Mouse (Mus musculus) kidney, embryonic 15.5 days (tissue): ENCODE data around the gene Rxfp3. TPM values are rescaled to one million over a fixed set of nuclear protein-coding genes. Genes with fewer than 3 reads are reported as not detected.

ENCODE experiments used
- ATAC-seq: fragments of 200-750 bp; cut with Nextera tagmentation; replicated peaks from 2 replicates; pipeline ENCODE4 v1.8.0; 2017; ENCODE audit warnings: moderate TSS enrichment; ENCODE audit not compliant: low FRiP score
- H3K27ac ChIP-seq: fragments of 300-500 bp; sonication (generic); 2 replicates; pipeline ENCODE4 v1.5.1; 2015; ENCODE audit warnings: mild to moderate bottlenecking, inconsistent platforms
- H3K27me3 ChIP-seq: fragments of 300-500 bp; sonication (generic); 2 replicates; pipeline ENCODE4 v1.6.1; 2015; ENCODE audit warnings: inconsistent platforms
- H3K36me3 ChIP-seq: fragments of 300-500 bp; sonication (generic); 2 replicates; pipeline ENCODE4 v1.6.1; 2015; ENCODE audit warnings: inconsistent platforms
- H3K4me1 ChIP-seq: fragments of 300-500 bp; sonication (generic); 2 replicates; pipeline ENCODE4 v1.6.1; 2015; ENCODE audit warnings: inconsistent platforms
- H3K4me2 ChIP-seq: fragments of 300-500 bp; sonication (generic); 2 replicates; pipeline ENCODE4 v1.6.1; 2015; ENCODE audit warnings: moderate library complexity, mild to moderate bottlenecking, inconsistent platforms
- H3K4me3 ChIP-seq: fragments of 300-500 bp; sonication (generic); replicated peaks from 2 replicates; pipeline ENCODE4 v1.5.1; 2015; ENCODE audit warnings: mild to moderate bottlenecking, inconsistent platforms
- H3K9ac ChIP-seq: fragments of 300-500 bp; sonication (generic); 2 replicates; pipeline ENCODE4 v1.6.1; 2015; ENCODE audit warnings: mild to moderate bottlenecking, inconsistent platforms
- H3K9me3 ChIP-seq: fragments of 300-500 bp; sonication (generic); replicated peaks from 2 replicates; pipeline ENCODE4 v1.6.1; 2016; ENCODE audit warnings: inconsistent platforms
- WGBS: fragments of 180-500 bp; shearing (Covaris S2); methylation state at CpG from one replicate; pipeline ENCODE4 v1.1.7; 2015; ENCODE audit warnings: mixed read lengths; 5-methylcytosine and 5-hydroxymethylcytosine counted together
- polyA plus RNA-seq: library from polyadenylated mRNA; unstranded; fragments of >200 nt; fragmentation: Nextera tagmentation; extraction: Ambion mirVana; gene quantifications from 2 replicates; pipeline ENCODE4 v1.2.1, GENCODE M21; 2015

The Rxfp3 gene
- polyA plus RNA-seq, 1 experiment from 2014 or later = 0.39 TPM

DNA sequence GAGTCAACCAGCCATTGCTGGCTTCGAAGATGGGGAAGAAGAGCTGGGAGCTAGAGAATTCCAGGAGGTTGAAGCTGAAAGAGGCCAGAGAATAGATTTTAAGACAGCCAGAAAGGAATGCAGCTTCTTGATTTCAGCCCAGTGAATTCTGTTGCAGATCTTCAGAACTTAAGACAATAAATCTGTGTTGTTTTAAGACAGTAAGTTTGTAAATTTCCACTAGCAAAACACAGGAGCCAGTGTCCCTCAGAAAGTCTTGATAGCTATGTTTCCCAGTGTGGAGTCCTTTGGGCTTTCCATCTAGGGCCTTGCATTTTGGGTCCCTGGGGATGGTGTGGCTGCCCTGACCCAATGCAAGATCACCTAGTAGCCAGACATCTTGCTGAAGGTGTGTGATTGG, 25.1 kb upstream of the Rxfp3 start:
- 77% methylated on average over 1 of the region's 1 CpGs for WGBS

DNA sequence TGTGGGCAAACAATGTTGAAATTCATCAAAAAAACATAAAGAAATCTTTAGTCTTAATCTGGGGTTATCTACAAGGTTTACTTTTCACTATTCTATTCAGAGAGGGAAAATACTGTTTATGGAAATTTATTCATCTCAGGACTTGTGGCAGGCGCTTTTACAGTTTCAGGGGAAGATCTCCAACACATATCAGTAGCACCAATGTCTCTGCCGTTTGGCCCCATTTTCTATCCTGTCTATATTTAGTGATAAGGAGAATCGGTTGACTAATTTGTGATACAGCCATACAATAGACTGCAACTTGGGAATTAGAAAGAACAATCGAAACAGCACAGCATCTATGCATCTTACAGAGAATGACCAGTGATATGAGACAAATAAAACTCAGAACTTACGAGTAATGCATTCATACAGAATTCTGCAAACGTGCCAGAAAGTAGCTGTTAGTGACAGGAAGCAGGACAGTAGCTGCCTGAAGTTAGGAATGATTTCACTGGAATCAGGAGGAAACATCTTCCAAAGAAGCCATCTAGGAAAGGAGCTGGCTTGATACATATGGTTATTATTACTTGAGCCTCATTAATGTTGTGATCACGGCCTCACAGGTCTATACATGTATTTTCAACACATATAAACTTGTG, 16.8 kb upstream of the Rxfp3 start:
- ATAC-seq = no peak
- Histone ChIP-seq H3K4me2 (no peak overlapping the region), H3K27me3 (no peaks in the 10 kb centered on the region), H3K9ac (no peak overlapping the region), H3K4me3 (no peak overlapping the region), H3K27ac (no peak overlapping the region), H3K36me3 (no peaks in the 10 kb centered on the region), H3K9me3 (no peaks in the 10 kb centered on the region), H3K4me1 (no peaks in the 10 kb centered on the region)
- 77% methylated on average over 7 of the region's 7 CpGs for WGBS

More for the DNA sequence above, 25.1 kb upstream of the Rxfp3 start:
- Histone ChIP-seq H3K36me3 (no peaks in the 10 kb centered on the region), H3K9me3 (no peaks in the 10 kb centered on the region), H3K4me3 (no peak overlapping the region), H3K9ac (no peak overlapping the region), H3K4me1 (peaks cover 36% of the 10 kb centered on the region), H3K4me2 (no peak overlapping the region), H3K27me3 (no peaks in the 10 kb centered on the region), H3K27ac (0 out of 2 replicates have a peak overlapping the region, but pooled peaks have one; percentile 37)
- no peak for ATAC-seq

DNA sequence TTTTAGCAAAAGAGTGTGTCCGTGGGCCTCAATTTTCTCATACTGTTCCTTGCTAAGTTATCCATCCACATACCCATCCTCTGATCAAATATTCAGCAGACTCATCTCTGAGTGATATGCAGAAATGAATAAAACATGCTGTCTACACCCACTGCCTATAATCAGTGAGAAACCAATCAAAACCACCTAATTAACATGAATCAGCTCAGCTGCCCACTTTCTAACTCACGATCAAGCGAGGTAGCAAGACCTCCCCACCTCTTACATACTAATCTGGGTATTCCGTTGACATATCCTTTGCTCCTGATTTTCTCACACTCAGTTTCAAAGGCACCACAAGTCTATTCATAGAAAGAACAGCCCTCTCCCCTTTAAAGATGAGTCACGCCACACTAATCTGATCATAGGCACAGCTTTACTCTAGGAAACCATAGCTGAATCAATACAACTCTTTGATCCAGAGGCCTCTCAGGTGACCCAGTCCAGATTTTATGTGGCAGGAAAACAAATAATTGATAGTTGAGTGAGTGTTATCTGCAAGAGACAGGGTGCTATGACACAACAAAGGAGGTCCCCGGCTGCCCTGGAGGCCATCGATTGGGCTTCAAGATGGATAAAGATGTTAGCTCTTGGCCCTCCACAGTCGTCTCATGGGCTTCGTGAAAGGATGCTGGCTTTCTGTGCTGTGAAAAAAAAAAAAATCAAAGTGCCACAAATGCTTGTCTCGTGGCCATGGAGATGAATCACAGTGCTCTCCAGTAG, 16.1 kb upstream of the Rxfp3 start:
- ATAC-seq = no peak
- no peak overlapping the region for H3K27ac ChIP-seq
- no peaks in the 10 kb centered on the region for H3K9me3 ChIP-seq
- WGBS = 89% methylated on average over 10 of the region's 10 CpGs
- H3K4me3 ChIP-seq = no peak overlapping the region
- no peak overlapping the region for H3K9ac ChIP-seq
- H3K4me1 ChIP-seq = no peaks in the 10 kb centered on the region
- H3K4me2 ChIP-seq = no peak overlapping the region
- H3K27me3 ChIP-seq = no peaks in the 10 kb centered on the region
- no peaks in the 10 kb centered on the region for H3K36me3 ChIP-seq

DNA sequence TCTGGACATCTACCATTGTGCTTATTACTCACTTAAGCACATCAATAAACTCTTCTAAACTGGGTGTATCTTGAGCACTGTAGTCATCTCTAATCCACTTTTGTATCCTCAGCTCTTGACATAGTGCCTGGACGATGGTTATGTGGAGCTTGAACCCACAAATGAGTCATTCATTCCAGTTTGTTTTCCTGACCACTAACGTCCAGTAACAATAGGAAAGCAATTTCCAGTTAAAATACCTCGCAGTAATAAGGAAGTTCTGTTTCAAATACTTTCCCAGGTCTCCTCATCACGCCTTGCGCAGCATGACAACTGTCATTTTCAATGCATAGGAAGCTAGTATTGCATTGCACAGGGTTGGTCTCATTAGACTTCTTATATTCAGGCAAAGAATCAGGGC, 5.0 kb upstream of the Rxfp3 start:
- Histone ChIP-seq H3K36me3 (no peaks in the 10 kb centered on the region), H3K27ac (no peak overlapping the region), H3K4me1 (peaks cover 12% of the 10 kb centered on the region), H3K4me2 (no peak overlapping the region), H3K27me3 (peaks cover 18% of the 10 kb centered on the region), H3K4me3 (no peak overlapping the region), H3K9me3 (no peaks in the 10 kb centered on the region), H3K9ac (no peak overlapping the region)
- no peak for ATAC-seq
- 80% methylated on average over 5 of the region's 5 CpGs for WGBS

DNA sequence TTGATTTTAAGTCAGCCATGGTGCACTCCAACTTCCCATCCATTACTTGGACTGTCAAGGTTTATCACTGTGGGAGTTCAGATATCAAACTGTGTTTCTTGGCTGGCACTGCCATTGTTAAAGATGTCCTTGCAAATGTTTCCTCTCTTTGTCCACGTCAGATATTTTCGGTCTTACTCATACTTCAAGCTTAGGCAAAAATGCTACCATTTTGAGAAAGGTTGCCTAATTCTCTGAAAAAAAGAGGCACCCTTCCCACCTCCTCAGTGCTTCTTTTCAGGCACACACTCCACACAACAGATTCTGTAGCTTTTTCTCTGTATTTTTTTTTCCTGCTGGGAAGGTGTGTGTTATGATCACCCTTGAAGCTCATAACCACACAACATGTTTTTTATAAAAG, 3.4 kb upstream of the Rxfp3 start:
- Histone ChIP-seq H3K9me3 (no peaks in the 10 kb centered on the region), H3K4me2 (no peak overlapping the region), H3K4me3 (no peak overlapping the region), H3K9ac (no peak overlapping the region), H3K36me3 (no peaks in the 10 kb centered on the region), H3K4me1 (peaks cover 28% of the 10 kb centered on the region), H3K27ac (no peak overlapping the region), H3K27me3 (peaks cover 34% of the 10 kb centered on the region)
- WGBS = 42% methylated on average over 2 of the region's 2 CpGs
- ATAC-seq = no peak

DNA sequence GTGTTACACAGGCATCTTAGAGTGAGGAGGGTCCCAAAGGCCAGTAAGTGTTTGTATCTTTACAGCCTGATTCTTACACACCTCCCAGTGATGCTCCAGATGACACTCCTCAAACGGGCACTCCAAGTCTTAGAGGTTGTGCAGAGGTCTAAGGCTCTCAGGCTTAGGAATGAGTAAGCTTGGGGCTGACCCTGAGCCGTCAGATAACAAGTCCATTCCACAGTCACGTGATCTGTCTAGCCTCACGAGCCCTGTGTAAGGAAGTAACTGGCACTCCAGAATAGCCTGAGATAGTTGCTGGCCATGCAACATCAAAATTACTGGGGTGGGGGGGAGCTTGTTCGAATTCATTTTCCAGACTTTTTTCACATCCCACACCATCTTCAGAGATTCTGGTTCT, 2.3 kb upstream of the Rxfp3 start:
- H3K36me3 ChIP-seq = no peaks in the 10 kb centered on the region
- peaks cover 40% of the 10 kb centered on the region for H3K4me1 ChIP-seq
- 40% methylated on average over 5 of the region's 5 CpGs for WGBS
- no peaks in the 10 kb centered on the region for H3K9me3 ChIP-seq
- ATAC-seq = no peak
- no peak overlapping the region for H3K27ac ChIP-seq
- H3K4me3 ChIP-seq = no peak overlapping the region
- H3K4me2 ChIP-seq = no peak overlapping the region
- H3K27me3 ChIP-seq = peaks cover 46% of the 10 kb centered on the region
- no peak overlapping the region for H3K9ac ChIP-seq

DNA sequence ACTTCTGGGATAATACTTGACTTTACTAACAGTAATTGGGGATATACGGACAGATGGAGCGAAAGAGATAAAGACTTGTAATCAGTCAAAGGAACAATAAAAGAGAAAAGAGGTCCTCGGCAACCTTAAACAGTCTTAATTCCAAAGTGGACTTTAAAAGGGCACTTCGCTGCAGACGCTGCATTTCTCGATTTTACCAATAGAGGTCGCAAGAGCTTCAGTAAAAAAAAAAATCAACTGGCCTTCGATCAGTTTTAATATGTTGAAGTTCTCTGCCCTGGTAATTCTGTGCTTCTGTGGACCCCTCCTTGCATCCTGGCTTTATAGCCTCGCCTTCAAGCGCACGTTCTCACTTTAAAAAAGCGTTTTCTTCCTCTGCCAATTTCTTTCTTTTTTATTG, 685 bp upstream of the Rxfp3 start:
- no peak for ATAC-seq
- no peaks in the 10 kb centered on the region for H3K36me3 ChIP-seq
- H3K4me2 ChIP-seq = no peak overlapping the region
- 1% methylated on average over 12 of the region's 12 CpGs for WGBS
- no peak overlapping the region for H3K4me3 ChIP-seq
- H3K27ac ChIP-seq = no peak overlapping the region
- H3K9ac ChIP-seq = no peak overlapping the region
- H3K9me3 ChIP-seq = no peaks in the 10 kb centered on the region
- peaks cover 33% of the 10 kb centered on the region for H3K4me1 ChIP-seq
- H3K27me3 ChIP-seq = peaks cover 62% of the 10 kb centered on the region

DNA sequence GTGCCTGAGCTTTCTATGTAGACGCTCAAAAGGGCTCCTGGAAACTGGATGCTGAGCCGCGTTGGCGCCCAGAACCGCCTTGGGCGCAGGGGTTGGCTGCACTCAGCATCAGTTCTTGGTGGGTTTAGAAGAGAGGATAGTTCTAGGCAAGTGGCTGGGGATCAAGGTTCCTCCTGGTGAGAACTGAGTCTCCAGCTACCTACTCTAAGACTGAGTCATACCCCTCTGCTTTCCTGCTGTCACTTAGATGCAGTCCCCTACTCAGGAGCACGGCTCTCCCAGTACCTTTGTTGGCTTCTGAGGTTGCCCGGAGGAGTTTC, 455 bp downstream of the Rxfp3 start:
- no peak for ATAC-seq
- H3K4me1 ChIP-seq = peaks cover 33% of the 10 kb centered on the region
- 3% methylated on average over 8 of the region's 8 CpGs for WGBS
- H3K4me2 ChIP-seq = peak overlapping the region; percentile 70
- H3K36me3 ChIP-seq = no peaks in the 10 kb centered on the region
- H3K9me3 ChIP-seq = no peaks in the 10 kb centered on the region
- peaks cover 62% of the 10 kb centered on the region for H3K27me3 ChIP-seq
- peak overlapping the region; percentile 42 for H3K4me3 ChIP-seq
- H3K9ac ChIP-seq = no peak overlapping the region
- no peak overlapping the region for H3K27ac ChIP-seq

DNA sequence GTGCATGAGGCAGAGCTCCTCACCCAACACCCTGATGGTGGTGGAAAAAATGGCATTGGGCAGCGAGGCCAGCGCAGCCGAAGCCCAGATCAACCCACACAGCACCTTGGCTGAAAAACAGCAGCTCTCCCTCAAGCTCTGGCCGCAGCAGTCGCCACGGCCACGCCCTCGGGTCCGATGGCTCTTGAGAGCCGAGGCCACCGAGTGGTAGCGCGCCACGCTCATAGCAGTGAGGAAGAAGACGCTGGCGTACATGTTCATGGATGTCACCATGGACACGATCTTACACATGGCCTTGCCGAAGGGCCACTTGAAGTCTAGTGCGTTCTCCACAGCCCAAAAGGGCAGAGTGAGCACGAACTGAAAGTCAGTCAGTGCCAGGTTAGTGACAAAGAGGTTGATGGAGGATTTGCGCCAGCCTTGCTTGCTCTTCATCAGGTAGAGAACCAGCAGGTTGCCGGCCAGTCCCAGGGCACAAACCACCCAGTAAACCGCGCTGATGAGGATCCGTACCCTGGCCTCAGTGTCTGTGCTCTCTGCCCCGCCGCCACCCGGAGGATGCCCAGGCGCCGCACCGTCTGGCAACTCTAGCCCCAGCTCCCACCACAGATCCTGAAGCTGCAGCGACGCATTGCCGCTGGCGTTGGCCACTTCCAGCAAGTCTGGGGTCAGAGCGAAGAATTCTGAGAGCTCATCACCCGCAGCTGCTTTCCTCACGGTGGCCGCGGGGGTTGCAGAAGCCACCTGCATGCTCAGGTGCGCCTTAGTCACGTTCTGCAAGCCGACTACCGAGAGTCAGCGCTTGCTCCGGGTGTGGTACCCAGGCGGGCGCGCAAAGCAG, 1.0 kb downstream of the Rxfp3 start:
- H3K36me3 ChIP-seq = no peaks in the 10 kb centered on the region
- H3K4me2 ChIP-seq = peak overlapping the region; percentile 70
- 0 out of 2 replicates have a peak, but pooled peaks have one; percentile 24 for ATAC-seq
- peaks cover 62% of the 10 kb centered on the region for H3K27me3 ChIP-seq
- peaks cover 33% of the 10 kb centered on the region for H3K4me1 ChIP-seq
- H3K9ac ChIP-seq = no peak overlapping the region
- H3K9me3 ChIP-seq = no peaks in the 10 kb centered on the region
- WGBS = 2% methylated on average over 49 of the region's 49 CpGs
- peak overlapping the region; percentile 42 for H3K4me3 ChIP-seq
- no peak overlapping the region for H3K27ac ChIP-seq

DNA sequence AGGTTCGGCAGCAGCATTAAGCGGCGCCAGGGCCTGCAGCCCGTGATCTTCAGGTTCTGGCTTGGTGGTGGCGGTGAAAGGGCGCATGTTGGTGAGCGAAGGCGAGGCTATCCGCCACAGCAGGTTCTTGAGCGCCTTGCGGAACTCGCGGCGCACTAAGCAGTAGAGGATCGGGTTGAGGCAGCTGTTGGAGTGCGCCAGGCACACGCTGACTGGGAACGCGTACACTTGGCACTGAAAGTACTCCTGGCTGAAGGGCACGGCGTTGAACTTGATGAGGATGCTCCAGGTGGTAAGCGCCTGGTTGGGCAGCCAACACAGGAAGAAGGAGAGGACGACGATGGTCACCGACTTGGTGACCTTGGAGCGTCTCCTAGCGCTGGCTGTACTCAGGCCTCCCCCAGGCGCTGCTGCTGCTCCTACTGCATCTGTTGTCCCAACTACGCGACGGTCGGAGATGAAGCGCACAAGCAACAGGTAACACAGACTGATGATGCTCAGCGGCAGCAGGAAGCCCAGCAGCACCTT, 1.8 kb downstream of the Rxfp3 start:
- 3% methylated on average over 34 of the region's 34 CpGs for WGBS
- H3K27me3 ChIP-seq = peaks cover 62% of the 10 kb centered on the region

DNA sequence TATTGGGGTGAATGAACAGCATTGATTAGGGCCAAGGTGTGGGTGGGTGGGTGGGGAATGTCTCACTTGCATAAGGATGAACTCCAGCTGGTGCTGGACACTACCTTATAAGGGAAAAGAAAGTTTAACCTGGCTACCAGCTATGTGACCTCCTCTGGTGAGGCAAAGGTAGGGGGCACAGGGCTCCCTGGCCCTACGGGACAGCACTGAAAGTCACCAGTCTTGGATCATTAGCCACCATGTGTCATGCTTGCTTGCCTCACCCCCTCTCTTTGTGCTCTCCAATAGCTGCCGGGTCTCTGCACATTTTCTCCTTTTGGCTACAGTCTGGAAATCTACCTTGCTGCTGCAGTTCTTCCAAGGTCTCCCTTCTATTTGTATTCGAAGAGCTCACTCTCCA, 7.6 kb downstream of the Rxfp3 start:
- 58% methylated on average over 3 of the region's 3 CpGs for WGBS
- peaks cover 9% of the 10 kb centered on the region for H3K4me1 ChIP-seq
- H3K9ac ChIP-seq = no peak overlapping the region
- no peak overlapping the region for H3K27ac ChIP-seq
- no peaks in the 10 kb centered on the region for H3K36me3 ChIP-seq
- no peaks in the 10 kb centered on the region for H3K9me3 ChIP-seq
- ATAC-seq = peak; percentile 84
- H3K4me3 ChIP-seq = no peak overlapping the region
- H3K4me2 ChIP-seq = no peak overlapping the region
- peaks cover 17% of the 10 kb centered on the region for H3K27me3 ChIP-seq

More for the DNA sequence above, 1.8 kb downstream of the Rxfp3 start:
- Histone ChIP-seq H3K9me3 (no peaks in the 10 kb centered on the region), H3K4me2 (peak overlapping the region; percentile 70), H3K9ac (no peak overlapping the region), H3K36me3 (no peaks in the 10 kb centered on the region), H3K4me3 (peak overlapping the region; percentile 42), H3K4me1 (peaks cover 33% of the 10 kb centered on the region), H3K27ac (no peak overlapping the region)
- 0 out of 2 replicates have a peak, but pooled peaks have one; percentile 46 for ATAC-seq
